Mouse (Mus musculus) C2C12 (cell line): ENCODE measurements around the gene B4galt1.

Source experiments
- CEBPB ChIP-seq: IDR thresholded peaks from one replicate; pipeline ENCODE4 v1.6.1; 2011; ENCODE audit warnings: low read depth, mild to moderate bottlenecking, control low read depth, moderate library complexity
- CTCF ChIP-seq: IDR thresholded peaks from one replicate; pipeline ENCODE4 v1.5.1; 2011; ENCODE audit not compliant: control insufficient read depth, insufficient read depth, insufficient read length
- FOSL1 ChIP-seq: IDR thresholded peaks from one replicate; pipeline ENCODE4 v1.8.0; 2011; ENCODE audit warnings: mild to moderate bottlenecking, low read length; ENCODE audit not compliant: poor library complexity, insufficient read depth, severe bottlenecking
- MAX ChIP-seq: IDR thresholded peaks from one replicate; pipeline ENCODE4 v1.6.1; 2011; ENCODE audit warnings: mild to moderate bottlenecking, control low read depth
- MYOD1 ChIP-seq: IDR thresholded peaks from one replicate; pipeline ENCODE4 v1.6.1; 2011; ENCODE audit warnings: low read depth; ENCODE audit not compliant: control insufficient read depth, insufficient read length
- MYOG ChIP-seq: IDR thresholded peaks from one replicate; pipeline ENCODE4 v1.6.1; 2011; ENCODE audit not compliant: control insufficient read depth, insufficient read length; ENCODE audit errors: extremely low read depth
- USF1 ChIP-seq: IDR thresholded peaks from one replicate; pipeline ENCODE4 v1.6.1; 2011; ENCODE audit warnings: low read depth, mild to moderate bottlenecking, control low read depth, moderate library complexity

- TF ChIP-seq CTCF (no peak), MAX (no peak), USF1 (no peak), CEBPB (no peak), FOSL1 (no peak), MYOD1 (no peak), MYOG (no peak)
These were observed 16.1 kb downstream of the B4galt1 start for GRCm38 (mm10) chr4:40837451-40838285.
